Mouse (Mus musculus) layer of hippocampus, postnatal 14 days (tissue): ENCODE data around the gene Myt1. TPM values are rescaled to one million over a fixed set of nuclear protein-coding genes. Genes with fewer than 3 reads are reported as not detected.

Experiments
- total RNA-seq, 2 experiments: library from RNA; stranded (reverse); gene quantifications; 2 replicates each; pipeline ENCODE4 v1.2.3; 2021

The Myt1 gene
- total RNA-seq, 2 experiments from 2014 or later: 39.5 to 42.7 TPM

Other genes starting within 250 kb of the Myt1 start
- 100 to 1,000 TPM; 271 to 275 TPM for gene Dnajc5, start 242.8 kb upstream of the Myt1 start, total RNA-seq
- 10 to 100 TPM; 52.0 to 53.1 TPM for gene Uckl1, start 178.4 kb upstream of the Myt1 start, total RNA-seq
- 10 to 100 TPM; 51.2 to 55.5 TPM for gene Prpf6, start 171.5 kb upstream of the Myt1 start, total RNA-seq
- 100 to 1,000 TPM; 108 to 116 TPM for gene Zfp512b, start 170.5 kb upstream of the Myt1 start, total RNA-seq
- 10 to 100 TPM; 14.6 to 19.5 TPM for gene Samd10, start 164.1 kb upstream of the Myt1 start, total RNA-seq
- gene Gm29797, start 106.3 kb upstream of the Myt1 start, total RNA-seq: not detected
- 10 to 100 TPM; 14.4 to 15.6 TPM for gene Sox18, start 91.7 kb upstream of the Myt1 start, total RNA-seq
- gene Tcea2, start 83.0 kb upstream of the Myt1 start, total RNA-seq: 10 to 100 TPM; 51.2 to 59.4 TPM
- 10 to 100 TPM; 41.5 to 44.4 TPM for gene Rgs19, start 69.4 kb upstream of the Myt1 start, total RNA-seq
- gene Lkaaear1, start 64.9 kb upstream of the Myt1 start, total RNA-seq: not detected
- gene Oprl1, start 48.3 kb upstream of the Myt1 start, total RNA-seq: 10 to 100 TPM; 52.9 to 54.1 TPM
- 10 to 100 TPM; 66.9 to 73.3 TPM for gene Pcmtd2, start 74.5 kb downstream of the Myt1 start, total RNA-seq
- gene Polr3k, start 101.0 kb downstream of the Myt1 start, total RNA-seq: 10 to 100 TPM; 29.6 to 33.9 TPM
- gene Gm14496, start 227.8 kb downstream of the Myt1 start, total RNA-seq: not detected